Mouse (Mus musculus): ENCODE results near the gene Acat1.
A peak's percentile ranks its signal among the peaks of the same experiment; 100 is the strongest.

Gene Acat1

GRCm38 (mm10) chr9:53609968-53610781 lies at the start of gene Acat1:
Acat1 (minus strand) TSS chr9:53610382.
- peak; percentile 67 to 78 for DNase-seq (ENCODE audit: low read depth in 2 of 2, low spot score in 2 of 2)

- DNase-seq (ENCODE audit: low read depth in 2 of 2, low spot score in 2 of 2), result no peak
These were observed 24.6 kb upstream of the Acat1 start for GRCm38 (mm10) chr9:53634796-53635195.

GRCm38 (mm10) chr9:53615246-53615645 lies 5.1 kb upstream of the Acat1 start:
- DNase-seq (ENCODE audit: low read depth in 2 of 2, low spot score in 2 of 2), result no peak

GRCm38 (mm10) chr9:53614286-53614685 lies 4.1 kb upstream of the Acat1 start:
- no peak for DNase-seq (ENCODE audit: low read depth in 2 of 2, low spot score in 2 of 2)

GRCm38 (mm10) chr9:53609306-53609967 lies 745 bp downstream of the Acat1 start:
- no peak for DNase-seq (ENCODE audit: low read depth in 2 of 2, low spot score in 2 of 2)

GRCm38 (mm10) chr9:53607816-53608215 lies 2.4 kb downstream of the Acat1 start:
- no peak for DNase-seq (ENCODE audit: low read depth in 2 of 2, low spot score in 2 of 2)

GRCm38 (mm10) chr9:53607192-53607591 lies 3.0 kb downstream of the Acat1 start:
- DNase-seq (ENCODE audit: low read depth in 2 of 2, low spot score in 2 of 2), result no peak

GRCm38 (mm10) chr9:53604954-53605353 lies 5.2 kb downstream of the Acat1 start:
- no peak for DNase-seq (ENCODE audit: low read depth in 2 of 2, low spot score in 2 of 2)

- no peak for DNase-seq (ENCODE audit: low read depth in 2 of 2, low spot score in 2 of 2)
These were observed 6.3 kb downstream of the Acat1 start for GRCm38 (mm10) chr9:53603849-53604248.

GRCm38 (mm10) chr9:53603384-53603783 lies 6.8 kb downstream of the Acat1 start:
- DNase-seq (ENCODE audit: low read depth in 2 of 2, low spot score in 2 of 2), result no peak

GRCm38 (mm10) chr9:53601541-53601940 lies 8.6 kb downstream of the Acat1 start:
- DNase-seq (ENCODE audit: low read depth in 2 of 2, low spot score in 2 of 2), result no peak

GRCm38 (mm10) chr9:53598631-53599030 lies 11.6 kb downstream of the Acat1 start:
- no peak for DNase-seq (ENCODE audit: low read depth in 2 of 2, low spot score in 2 of 2)

- DNase-seq (ENCODE audit: low read depth in 2 of 2, low spot score in 2 of 2), result no peak
These were observed 13.1 kb downstream of the Acat1 start for GRCm38 (mm10) chr9:53596971-53597600.

GRCm38 (mm10) chr9:53594764-53595163 lies 15.4 kb downstream of the Acat1 start:
- DNase-seq (ENCODE audit: low read depth in 2 of 2, low spot score in 2 of 2), result peak; percentile 62 to 77

- no peak for DNase-seq (ENCODE audit: low read depth in 2 of 2, low spot score in 2 of 2)
These were observed 28.3 kb downstream of the Acat1 start for GRCm38 (mm10) chr9:53581870-53582269.

- no peak for DNase-seq (ENCODE audit: low read depth in 2 of 2, low spot score in 2 of 2)
These were observed 34.5 kb downstream of the Acat1 start for GRCm38 (mm10) chr9:53575721-53576120.

GRCm38 (mm10) chr9:53572516-53573307 lies 37.5 kb downstream of the Acat1 start:
- DNase-seq (ENCODE audit: low read depth in 2 of 2, low spot score in 2 of 2), result no peak

GRCm38 (mm10) chr9:53570662-53571061 lies 39.5 kb downstream of the Acat1 start:
- no peak for DNase-seq (ENCODE audit: low read depth in 2 of 2, low spot score in 2 of 2)

GRCm38 (mm10) chr9:53537336-53537965 lies 72.7 kb downstream of the Acat1 start:
- DNase-seq (ENCODE audit: low read depth in 2 of 2, low spot score in 2 of 2), result peak in 1 of 2 experiments; percentile 37

GRCm38 (mm10) chr9:53536558-53537320 lies 73.4 kb downstream of the Acat1 start, which contains the start of the genes Atm and Npat:
Atm (minus strand) TSS chr9:53536740.
Npat (plus strand) TSS chr9:53537047.
- DNase-seq (ENCODE audit: low read depth in 2 of 2, low spot score in 2 of 2), result peak; percentile 98 to 99

Measured in CD8-positive naive resting alpha-beta T cell, adult 2 months (primary cell).